Mouse (Mus musculus) brown adipose tissue, adult 24 weeks (tissue): ENCODE data around the gene Tbc1d9. TPM values are rescaled to one million over a fixed set of nuclear protein-coding genes. Genes with fewer than 3 reads are reported as not detected.
A peak's percentile ranks its signal among the peaks of the same experiment; 100 is the strongest.

Source experiments
- H3K27ac ChIP-seq: fragments of 200-500 bp; replicated peaks from 2 replicates; pipeline ENCODE4 v1.5.1; 2012; ENCODE audit warnings: low read depth, mild to moderate bottlenecking, low read length
- H3K4me1 ChIP-seq: fragments of 200-500 bp; 2 replicates; pipeline ENCODE4 v1.6.1; 2012; ENCODE audit warnings: low read length, mixed read lengths; ENCODE audit not compliant: control insufficient read depth, insufficient read depth, insufficient read length
- H3K4me3 ChIP-seq: fragments of 200-500 bp; 2 replicates; pipeline ENCODE4 v1.5.1; 2012; ENCODE audit warnings: low read depth, mild to moderate bottlenecking, low read length, moderate library complexity; ENCODE audit not compliant: insufficient read depth
- polyA plus RNA-seq: library from polyadenylated mRNA; stranded (reverse); fragments of >200 nt; gene quantifications from 2 replicates; pipeline ENCODE4 v1.2.4, GENCODE M21; 2012; ENCODE audit not compliant: missing spikeins, insufficient read depth, insufficient read length

Tbc1d9 gene
- polyA plus RNA-seq, 1 experiment = 1.2 TPM

GRCm38 (mm10) chr8:83239341-83239740 is 74.2 kb downstream of the Tbc1d9 start:
- no peak overlapping the region for H3K27ac ChIP-seq
- no peaks in the 10 kb centered on the region for H3K4me1 ChIP-seq
- no peak overlapping the region for H3K4me3 ChIP-seq

- Histone ChIP-seq H3K27ac (no peak overlapping the region), H3K4me3 (no peak overlapping the region), H3K4me1 (no peaks in the 10 kb centered on the region)
Measured at GRCm38 (mm10) chr8:83244151-83244550, 79.0 kb downstream of the Tbc1d9 start.

GRCm38 (mm10) chr8:83250858-83251257 is 85.7 kb downstream of the Tbc1d9 start:
- H3K27ac ChIP-seq = no peak overlapping the region
- H3K4me3 ChIP-seq = no peak overlapping the region
- no peaks in the 10 kb centered on the region for H3K4me1 ChIP-seq

GRCm38 (mm10) chr8:83251362-83252246 is 86.5 kb downstream of the Tbc1d9 start:
- no peak overlapping the region for H3K4me3 ChIP-seq
- H3K4me1 ChIP-seq = no peaks in the 10 kb centered on the region
- H3K27ac ChIP-seq = no peak overlapping the region

GRCm38 (mm10) chr8:83252791-83253190 is 87.6 kb downstream of the Tbc1d9 start:
- no peak overlapping the region for H3K27ac ChIP-seq
- H3K4me3 ChIP-seq = no peak overlapping the region
- H3K4me1 ChIP-seq = no peaks in the 10 kb centered on the region

GRCm38 (mm10) chr8:83257631-83258030 is 92.5 kb downstream of the Tbc1d9 start:
- no peaks in the 10 kb centered on the region for H3K4me1 ChIP-seq
- H3K27ac ChIP-seq = no peak overlapping the region

GRCm38 (mm10) chr8:83260418-83261215 is 95.5 kb downstream of the Tbc1d9 start:
- 0 out of 2 replicates have a peak overlapping the region, but pooled peaks have one; percentile 0 for H3K4me3 ChIP-seq

More at GRCm38 (mm10) chr8:83257631-83258030, 92.5 kb downstream of the Tbc1d9 start:
- no peak overlapping the region for H3K4me3 ChIP-seq

GRCm38 (mm10) chr8:83271172-83271571 is 106.0 kb downstream of the Tbc1d9 start:
- Histone ChIP-seq H3K4me1 (no peaks in the 10 kb centered on the region), H3K27ac (no peak overlapping the region), H3K4me3 (no peak overlapping the region)

More at GRCm38 (mm10) chr8:83260418-83261215, 95.5 kb downstream of the Tbc1d9 start:
- Histone ChIP-seq H3K27ac (peak overlapping the region; percentile 87), H3K4me1 (no peaks in the 10 kb centered on the region)

- Histone ChIP-seq H3K27ac (peak overlapping the region; percentile 10; the same call in 1 of the 2 replicates), H3K4me3 (no peak overlapping the region), H3K4me1 (no peaks in the 10 kb centered on the region)
Measured at GRCm38 (mm10) chr8:83272464-83272863, 107.3 kb downstream of the Tbc1d9 start.

GRCm38 (mm10) chr8:83274470-83274869 is 109.3 kb downstream of the Tbc1d9 start:
- no peak overlapping the region for H3K4me3 ChIP-seq
- peaks cover 2% of the 10 kb centered on the region; the same call in 1 of the 2 replicates for H3K4me1 ChIP-seq
- H3K27ac ChIP-seq = no peak overlapping the region; the same call in 1 of the 2 replicates

- peaks cover 8% of the 10 kb centered on the region for H3K4me1 ChIP-seq
- peak overlapping the region; percentile 96 for H3K27ac ChIP-seq
- H3K4me3 ChIP-seq = no peak overlapping the region
Measured at GRCm38 (mm10) chr8:83278431-83278830, 113.3 kb downstream of the Tbc1d9 start.

GRCm38 (mm10) chr8:83285391-83285790 is 120.2 kb downstream of the Tbc1d9 start:
- Histone ChIP-seq H3K27ac (peak overlapping the region; percentile 100), H3K4me1 (peaks cover 13% of the 10 kb centered on the region), H3K4me3 (no peak overlapping the region)

GRCm38 (mm10) chr8:83290176-83290575 is 125.0 kb downstream of the Tbc1d9 start, which contains the start of gene Ucp1:
Ucp1 (plus strand) TSS chr8:83290352.
- peak within 1 kb of the TSS; percentile 98 for H3K27ac ChIP-seq
- H3K4me1 ChIP-seq = peaks cover 8% of the 10 kb centered on the region; the same call in 1 of the 2 replicates
- H3K4me3 ChIP-seq = peak within 1 kb of the TSS; percentile 71

- H3K4me1 ChIP-seq = no peaks in the 10 kb centered on the region
- H3K27ac ChIP-seq = no peak overlapping the region
- H3K4me3 ChIP-seq = no peak overlapping the region
Measured at GRCm38 (mm10) chr8:83297375-83297774, 132.2 kb downstream of the Tbc1d9 start.

- no peaks in the 10 kb centered on the region for H3K4me1 ChIP-seq
- H3K4me3 ChIP-seq = no peak overlapping the region
- no peak overlapping the region for H3K27ac ChIP-seq
Measured at GRCm38 (mm10) chr8:83300135-83300534, 135.0 kb downstream of the Tbc1d9 start.
